Mouse (Mus musculus): Measurements from ENCODE around the gene Poc1b.
"Not testable (repeated sequence)": the region's sequence is repeated elsewhere in the genome, so short reads cannot be mapped to it uniquely, and the experiment has no call there.

Gene Poc1b

GRCm38 (mm10) chr10:99196556-99196955 lies 89.7 kb downstream of the Poc1b start:
- no peak for DNase-seq (ENCODE audit: low spot score)

GRCm38 (mm10) chr10:99197125-99197524 lies 90.3 kb downstream of the Poc1b start:
- no peak for DNase-seq (ENCODE audit: low spot score)

- peak; percentile 45 for DNase-seq (ENCODE audit: low spot score)
These were observed 90.9 kb downstream of the Poc1b start for GRCm38 (mm10) chr10:99197607-99198305.

DNA sequence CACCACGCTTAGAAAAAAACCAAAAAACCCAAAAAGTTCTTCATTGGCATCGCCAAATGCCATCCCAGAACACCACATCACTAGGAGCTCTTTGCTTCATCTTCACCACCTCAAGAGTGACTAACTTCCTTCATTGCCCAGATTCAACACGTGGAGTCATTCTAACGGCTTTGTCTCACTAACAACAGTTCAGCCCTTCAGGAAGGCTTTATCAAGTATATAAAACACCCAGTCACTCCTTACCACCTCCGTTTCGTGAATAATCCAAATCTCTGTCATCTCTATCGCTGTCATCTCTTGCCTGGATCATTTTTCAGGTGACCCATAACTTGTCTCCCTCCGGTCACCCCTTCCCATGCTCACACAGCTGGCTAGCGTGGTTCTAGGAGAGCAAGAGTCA lies 92.1 kb downstream of the Poc1b start:
- no peak for DNase-seq (ENCODE audit: low spot score)

GRCm38 (mm10) chr10:99200944-99201343 lies 94.1 kb downstream of the Poc1b start:
- DNase-seq (ENCODE audit: low spot score), result no peak

DNA sequence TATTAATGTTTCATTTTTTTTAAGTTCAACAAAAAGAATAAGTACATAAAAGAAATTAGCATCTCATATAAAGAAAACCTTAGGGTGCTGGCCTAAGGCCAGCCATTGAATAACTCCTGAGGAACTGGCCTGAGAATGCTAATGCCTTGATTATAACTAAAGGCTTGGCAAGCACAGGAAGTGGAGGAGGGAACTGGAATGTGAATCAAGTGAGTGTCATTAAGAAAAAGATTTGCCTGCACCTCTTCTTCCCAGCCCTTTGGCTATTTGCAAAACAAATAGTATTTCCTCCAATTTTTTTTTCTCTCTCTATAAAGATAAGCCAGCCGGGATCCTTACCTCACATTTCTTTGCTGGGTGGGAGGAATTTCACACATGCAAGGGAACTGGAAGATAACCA lies 95.0 kb downstream of the Poc1b start:
- DNase-seq (ENCODE audit: low spot score), result no peak

GRCm38 (mm10) chr10:99202363-99202762 lies 95.5 kb downstream of the Poc1b start:
- DNase-seq (ENCODE audit: low spot score), result no peak

DNA sequence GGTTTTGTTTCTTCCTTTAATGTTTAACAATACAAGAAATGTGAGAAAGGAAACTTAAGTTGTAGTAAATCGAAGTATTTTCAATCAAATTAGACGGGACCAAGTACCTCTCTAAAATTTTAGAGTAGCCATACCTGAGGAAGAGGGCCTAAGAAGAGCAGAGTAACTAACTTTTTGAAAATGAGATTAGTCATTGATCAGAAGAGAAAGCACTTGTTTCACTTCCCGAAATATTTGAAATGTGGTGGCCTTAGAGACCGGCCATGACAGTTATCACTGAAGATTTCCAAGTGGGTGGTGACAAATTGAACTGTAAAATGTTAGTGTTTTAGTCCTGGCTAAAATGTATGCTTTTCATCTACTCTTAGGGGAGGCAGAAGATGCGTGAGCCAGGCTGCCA lies 96.3 kb downstream of the Poc1b start:
- no peak for DNase-seq (ENCODE audit: low spot score)

GRCm38 (mm10) chr10:99203577-99204487 lies 97.0 kb downstream of the Poc1b start:
- DNase-seq (ENCODE audit: low spot score), result no peak

DNA sequence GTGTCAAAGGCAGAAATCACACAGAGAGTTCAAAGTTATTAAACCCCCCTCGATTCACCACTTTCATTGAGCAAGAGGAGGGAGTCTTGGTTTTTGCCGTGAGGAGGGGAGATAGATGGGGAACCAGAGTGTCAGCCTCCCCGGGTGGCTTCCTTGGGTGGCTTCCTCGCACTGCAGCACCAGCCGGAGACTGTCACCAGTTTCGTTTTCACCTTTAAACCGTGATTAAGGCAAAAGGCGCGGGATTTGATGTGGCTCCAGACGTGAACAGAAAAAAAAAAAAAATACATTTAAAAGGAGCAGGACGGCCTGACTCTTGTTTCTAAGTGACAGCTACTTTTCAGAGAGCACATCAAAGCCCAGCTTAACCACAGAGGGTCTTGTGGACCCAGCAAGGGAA lies 97.7 kb downstream of the Poc1b start:
- DNase-seq (ENCODE audit: low spot score), result no peak

GRCm38 (mm10) chr10:99207121-99207520 lies 100.3 kb downstream of the Poc1b start:
- DNase-seq (ENCODE audit: low spot score), result no peak

- DNase-seq (ENCODE audit: low spot score), result no peak
These were observed 102.4 kb downstream of the Poc1b start for GRCm38 (mm10) chr10:99209146-99209800.

DNA sequence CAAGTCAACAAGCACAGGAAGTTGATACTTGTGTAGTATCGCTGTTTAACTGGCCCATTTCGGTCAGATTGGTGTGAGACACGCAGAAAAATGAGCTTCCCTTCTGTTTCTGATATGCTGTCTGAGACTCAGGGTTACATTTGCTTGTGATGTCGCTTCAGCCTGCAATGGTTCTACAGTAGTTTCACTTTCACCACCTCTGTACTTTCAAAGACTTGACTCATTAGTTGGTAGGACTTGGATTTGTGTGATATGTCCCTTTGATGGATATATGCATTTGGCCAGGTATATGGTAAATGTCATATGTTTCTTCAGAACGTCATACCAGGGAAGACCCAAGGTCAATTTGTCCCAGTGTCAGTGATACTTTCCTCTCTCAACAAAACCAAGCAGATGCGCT lies 104.2 kb downstream of the Poc1b start:
- DNase-seq (ENCODE audit: low spot score), result no peak

GRCm38 (mm10) chr10:99211503-99212265 lies 104.8 kb downstream of the Poc1b start:
- no peak for DNase-seq (ENCODE audit: low spot score)

DNA sequence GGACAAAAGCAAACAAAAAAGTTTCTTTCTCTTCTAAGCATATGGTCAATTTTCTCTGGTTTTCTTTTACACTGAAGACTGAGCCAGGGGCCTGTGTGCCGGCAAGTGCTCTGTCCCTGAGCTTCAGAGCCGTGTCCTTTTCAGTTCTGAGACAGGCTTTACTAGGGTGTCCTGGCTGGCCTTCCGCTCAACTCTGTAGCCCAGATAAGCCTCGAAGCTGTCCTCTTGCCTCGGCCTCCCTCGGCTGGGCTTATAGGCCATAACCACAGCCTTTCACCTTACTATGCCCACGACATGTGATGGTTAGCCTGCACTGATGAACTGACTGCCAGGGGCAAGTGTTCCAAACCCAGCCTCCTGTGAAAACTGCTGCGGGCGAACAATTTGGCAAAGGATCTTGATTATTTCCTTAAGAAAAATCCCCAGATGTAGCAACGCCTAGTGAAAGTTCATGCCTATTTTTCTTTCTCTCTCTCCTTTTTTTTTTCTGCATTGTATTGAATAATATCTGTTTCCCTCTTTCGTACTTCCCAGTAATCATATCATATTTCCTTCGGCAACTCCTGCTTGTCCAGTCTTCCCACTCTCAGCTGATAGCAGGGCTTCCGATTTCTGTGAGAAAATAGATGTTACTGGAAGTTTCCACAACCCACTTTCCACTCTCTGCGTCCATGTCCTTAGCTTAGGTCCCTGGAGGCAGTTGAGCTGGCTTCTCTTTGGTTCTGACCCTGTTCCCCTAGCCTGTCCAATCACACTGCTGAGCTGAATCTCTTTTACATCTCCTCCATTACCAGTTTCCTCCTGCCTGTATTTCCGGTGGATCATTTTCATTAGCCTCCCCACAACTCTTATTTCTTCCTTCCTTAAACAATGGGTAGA lies 107.8 kb downstream of the Poc1b start:
- no peak for DNase-seq (ENCODE audit: low spot score)

- DNase-seq (ENCODE audit: low spot score), result not testable (repeated sequence)
These were observed 109.7 kb downstream of the Poc1b start for GRCm38 (mm10) chr10:99216570-99216969.

GRCm38 (mm10) chr10:99221540-99221939 lies 114.7 kb downstream of the Poc1b start:
- DNase-seq (ENCODE audit: low spot score), result no peak

GRCm38 (mm10) chr10:99222726-99223125 lies 115.9 kb downstream of the Poc1b start:
- no peak for DNase-seq (ENCODE audit: low spot score)

DNA sequence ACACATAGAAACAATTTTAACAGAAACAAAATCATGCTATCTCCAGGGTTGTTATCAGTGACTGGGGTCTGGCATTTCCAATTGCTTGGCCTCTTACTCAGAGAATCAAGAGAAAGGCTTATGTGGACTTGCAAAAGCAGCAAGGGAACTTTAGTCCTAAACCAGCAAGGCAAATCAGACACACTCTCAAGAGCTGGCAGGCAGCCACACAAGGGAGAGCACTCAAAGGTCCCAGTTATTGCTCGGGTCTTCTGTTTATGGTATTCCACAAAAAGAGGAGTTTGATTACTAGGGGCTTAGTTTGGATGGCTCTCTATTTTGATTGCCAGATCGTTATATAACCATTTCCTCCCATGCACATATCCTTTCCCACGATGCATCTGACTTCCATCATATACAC lies 117.4 kb downstream of the Poc1b start:
- no peak for DNase-seq (ENCODE audit: low spot score)

- no peak for DNase-seq (ENCODE audit: low spot score)
These were observed 119.9 kb downstream of the Poc1b start for GRCm38 (mm10) chr10:99226782-99227181.
